Mouse (Mus musculus) liver, embryonic 11.5 days (tissue): Measurements from ENCODE around the gene Stx16. TPM values are rescaled to one million over a fixed set of nuclear protein-coding genes. Genes with fewer than 3 reads are reported as not detected.

Source experiments
- ATAC-seq: fragments of 200-750 bp; cut with Nextera tagmentation; replicated peaks from 2 replicates; pipeline ENCODE4 v1.8.0; 2017; ENCODE audit warnings: moderate number of reproducible peaks, mild to moderate bottlenecking, moderate TSS enrichment, moderate library complexity; ENCODE audit not compliant: low FRiP score
- DNase-seq: peaks from one replicate; pipeline ENCODE4 v3.0.0-alpha.2; 2017; ENCODE audit warnings: low spot score
- H3K27ac ChIP-seq: fragments of 300-500 bp; sonication (generic); 2 replicates; pipeline ENCODE4 v1.5.1; 2014; ENCODE audit warnings: mild to moderate bottlenecking, low read depth, low read length, control low read depth
- H3K27me3 ChIP-seq: fragments of 300-500 bp; sonication (generic); replicated peaks from 2 replicates; pipeline ENCODE4 v1.6.1; 2014; ENCODE audit warnings: low read length, mixed read lengths; ENCODE audit not compliant: control insufficient read depth, insufficient read depth
- H3K36me3 ChIP-seq: fragments of 300-500 bp; sonication (generic); 2 replicates; pipeline ENCODE4 v1.6.1; 2014; ENCODE audit warnings: mild to moderate bottlenecking, low read length, moderate library complexity, mixed read lengths; ENCODE audit not compliant: control insufficient read depth, insufficient read depth
- H3K4me1 ChIP-seq: fragments of 300-500 bp; sonication (generic); replicated peaks from 2 replicates; pipeline ENCODE4 v1.6.1; 2014; ENCODE audit warnings: low read length, mixed read lengths; ENCODE audit not compliant: control insufficient read depth, insufficient read depth
- H3K4me2 ChIP-seq: fragments of 300-500 bp; sonication (generic); 2 replicates; pipeline ENCODE4 v1.6.1; 2014; ENCODE audit warnings: mild to moderate bottlenecking, control low read depth, moderate library complexity
- H3K4me3 ChIP-seq: fragments of 300-500 bp; sonication (generic); 2 replicates; pipeline ENCODE4 v1.5.1; 2014; ENCODE audit warnings: low read depth, low read length, control low read depth
- H3K9ac ChIP-seq: fragments of 300-500 bp; sonication (generic); 2 replicates; pipeline ENCODE4 v1.6.1; 2014; ENCODE audit warnings: low read depth, low read length, control low read depth
- H3K9me3 ChIP-seq: fragments of 300-500 bp; sonication (generic); 2 replicates; pipeline ENCODE4 v1.6.1; 2016; ENCODE audit warnings: low read length, inconsistent platforms, mixed read lengths; ENCODE audit not compliant: control insufficient read depth
- WGBS: fragments of 180-500 bp; shearing (Covaris S2); extraction: QIAGEN DNeasy Blood & Tissue Kit; methylation state at CpG from one replicate; pipeline ENCODE4 v1.1.7; 2014; 5-methylcytosine and 5-hydroxymethylcytosine counted together
- polyA plus RNA-seq: library from polyadenylated mRNA; unstranded; fragments of >200 nt; fragmentation: Nextera tagmentation; extraction: Ambion mirVana; gene quantifications from 2 replicates; pipeline ENCODE4 v1.2.1, GENCODE M21; 2014

Gene Stx16
- polyA plus RNA-seq, 1 experiment from 2014 or later = 9.6 TPM

DNA sequence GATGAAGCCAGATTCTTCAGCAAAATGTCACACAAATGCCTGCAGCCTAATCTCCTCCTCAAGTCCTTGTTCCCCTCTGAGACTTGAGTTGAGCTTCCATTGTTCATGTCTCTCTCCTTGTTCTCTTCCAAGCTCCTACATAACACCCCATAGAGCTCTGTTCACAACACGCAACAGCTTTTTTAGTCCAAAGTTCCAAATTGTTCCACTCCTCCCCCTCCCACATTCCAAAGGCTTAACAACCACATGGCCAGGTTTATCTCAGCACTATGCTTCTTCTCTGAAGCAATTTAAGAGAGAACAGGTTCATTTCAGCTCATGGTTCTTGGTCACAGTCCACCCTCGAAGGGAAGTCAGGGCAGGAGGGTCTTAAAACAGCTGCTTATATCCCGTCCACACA, 18.4 kb upstream of the Stx16 start:
- Histone ChIP-seq H3K9ac (no peak overlapping the region), H3K4me3 (no peak overlapping the region), H3K4me1 (no peaks in the 10 kb centered on the region), H3K4me2 (no peak overlapping the region), H3K27ac (no peak overlapping the region), H3K36me3 (no peaks in the 10 kb centered on the region), H3K27me3 (no peaks in the 10 kb centered on the region), H3K9me3 (no peaks in the 10 kb centered on the region)
- 72% methylated on average over 3 of the region's 3 CpGs for WGBS
- no peak for ATAC-seq
- no peak for DNase-seq

GRCm38 (mm10) chr2:174058316-174058939, 17.7 kb upstream of the Stx16 start:
- no peak overlapping the region for H3K4me3 ChIP-seq
- WGBS = 73% methylated on average over 8 of the region's 8 CpGs
- no peak for DNase-seq
- H3K9ac ChIP-seq = no peak overlapping the region
- H3K27me3 ChIP-seq = no peaks in the 10 kb centered on the region
- H3K9me3 ChIP-seq = no peaks in the 10 kb centered on the region
- H3K4me2 ChIP-seq = no peak overlapping the region
- ATAC-seq = no peak
- no peaks in the 10 kb centered on the region for H3K36me3 ChIP-seq
- H3K27ac ChIP-seq = no peak overlapping the region
- H3K4me1 ChIP-seq = no peaks in the 10 kb centered on the region

DNA sequence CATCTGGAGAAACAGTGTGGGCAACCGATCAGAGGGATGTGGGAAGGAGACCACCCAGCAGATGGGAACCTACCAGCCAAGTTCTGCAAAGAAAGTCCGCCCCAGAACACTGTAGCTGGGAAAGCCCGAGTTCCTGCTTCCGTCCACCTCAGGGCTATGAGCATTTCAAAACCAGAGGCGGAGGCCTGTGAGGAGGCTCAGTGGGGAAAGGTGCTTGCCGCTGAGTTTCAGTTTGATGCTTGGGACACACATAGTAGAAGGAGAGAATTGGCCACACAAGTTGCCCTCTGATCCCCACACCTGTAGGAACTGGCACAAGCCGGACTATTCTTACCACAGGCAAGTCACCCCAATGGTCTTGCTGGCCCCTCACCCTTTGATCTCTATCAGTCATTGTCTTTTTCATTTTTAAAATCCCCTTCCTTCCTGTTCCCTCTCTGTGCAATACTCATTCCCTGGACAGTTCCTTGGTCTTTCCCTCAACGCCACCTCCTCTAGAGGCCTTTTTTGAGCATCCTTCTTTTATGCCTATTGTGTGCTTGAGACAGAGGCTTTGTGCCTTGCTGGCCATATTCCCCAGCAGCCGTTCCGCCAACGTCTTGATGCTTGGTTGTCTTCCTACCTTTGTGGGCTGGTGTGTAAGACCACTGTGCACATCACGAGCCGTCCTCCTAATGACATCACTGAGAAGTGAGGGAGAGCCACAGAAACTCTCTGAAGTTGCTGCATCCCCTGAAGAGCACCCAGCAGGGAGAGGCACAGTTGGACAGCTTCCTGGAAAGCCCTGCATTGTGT, 16.3 kb upstream of the Stx16 start:
- Histone ChIP-seq H3K4me2 (no peak overlapping the region), H3K9me3 (no peaks in the 10 kb centered on the region), H3K4me1 (no peaks in the 10 kb centered on the region), H3K27ac (no peak overlapping the region), H3K27me3 (no peaks in the 10 kb centered on the region), H3K4me3 (no peak overlapping the region), H3K9ac (no peak overlapping the region), H3K36me3 (no peaks in the 10 kb centered on the region)
- whole genome bisulfite sequencing = 89% methylated on average over 13 of the region's 13 CpGs
- ATAC-seq (no peak), DNase-seq (no peak)

- Histone ChIP-seq H3K4me3 (no peak overlapping the region), H3K36me3 (no peaks in the 10 kb centered on the region), H3K4me1 (no peaks in the 10 kb centered on the region), H3K27me3 (no peaks in the 10 kb centered on the region), H3K9me3 (no peaks in the 10 kb centered on the region), H3K9ac (no peak overlapping the region), H3K27ac (no peak overlapping the region), H3K4me2 (no peak overlapping the region)
- DNase-seq = no peak
- no peak for ATAC-seq
- 25% methylated on average over 2 of the region's 2 CpGs for WGBS
Observed at GRCm38 (mm10) chr2:174061219-174061618, 14.9 kb upstream of the Stx16 start.

DNA sequence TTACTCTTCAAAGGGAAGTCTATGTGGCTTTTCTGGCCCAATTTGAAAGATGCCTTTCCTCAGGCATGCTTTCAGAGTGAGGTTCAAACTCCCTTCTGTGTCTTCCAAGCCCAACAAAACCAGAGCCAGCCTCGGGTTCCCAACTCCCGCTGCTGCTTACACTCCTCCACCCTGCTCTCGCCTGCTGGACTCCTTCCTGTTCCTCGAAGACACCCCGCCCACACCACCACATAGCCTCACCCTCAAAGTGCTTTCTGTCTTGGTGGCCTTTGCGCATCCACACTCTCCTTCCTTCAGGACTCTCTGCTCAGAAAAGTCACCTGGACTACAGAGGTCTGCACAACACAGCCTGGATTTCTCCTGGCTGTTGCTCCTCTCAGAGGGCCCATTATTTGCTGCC, 13.0 kb upstream of the Stx16 start:
- no peak for ATAC-seq

GRCm38 (mm10) chr2:174063527-174064211, 12.4 kb upstream of the Stx16 start:
- Histone ChIP-seq H3K4me2 (no peak overlapping the region), H3K4me1 (no peaks in the 10 kb centered on the region), H3K4me3 (no peak overlapping the region), H3K9ac (no peak overlapping the region), H3K27ac (no peak overlapping the region), H3K27me3 (no peaks in the 10 kb centered on the region), H3K36me3 (no peaks in the 10 kb centered on the region), H3K9me3 (no peaks in the 10 kb centered on the region)
- ATAC-seq (0 out of 2 replicates have a peak, but pooled peaks have one; percentile 11), DNase-seq (no peak)
- WGBS = 59% methylated on average over 9 of the region's 9 CpGs

More for the DNA sequence above, 13.0 kb upstream of the Stx16 start:
- 55% methylated on average over 6 of the region's 6 CpGs for WGBS
- H3K9ac ChIP-seq = no peak overlapping the region
- no peaks in the 10 kb centered on the region for H3K36me3 ChIP-seq
- H3K27me3 ChIP-seq = no peaks in the 10 kb centered on the region
- no peaks in the 10 kb centered on the region for H3K4me1 ChIP-seq
- H3K4me2 ChIP-seq = no peak overlapping the region
- no peaks in the 10 kb centered on the region for H3K9me3 ChIP-seq
- DNase-seq = no peak
- no peak overlapping the region for H3K27ac ChIP-seq
- H3K4me3 ChIP-seq = no peak overlapping the region

- H3K9me3 ChIP-seq = no peaks in the 10 kb centered on the region
- WGBS = 82% methylated on average over 6 of the region's 6 CpGs
- no peak for ATAC-seq
Observed at GRCm38 (mm10) chr2:174067793-174068419, 8.2 kb upstream of the Stx16 start.

GRCm38 (mm10) chr2:174069532-174070049, 6.5 kb upstream of the Stx16 start:
- ATAC-seq (no peak), DNase-seq (no peak)
- Histone ChIP-seq H3K9ac (no peak overlapping the region), H3K4me3 (no peak overlapping the region), H3K4me2 (no peak overlapping the region), H3K9me3 (no peaks in the 10 kb centered on the region), H3K27me3 (no peaks in the 10 kb centered on the region), H3K36me3 (no peaks in the 10 kb centered on the region), H3K27ac (no peak overlapping the region), H3K4me1 (0 out of 2 replicates have a peak, but pooled peaks cover 3% of the 10 kb centered on the region)
- WGBS = 60% methylated on average over 3 of the region's 3 CpGs

More at GRCm38 (mm10) chr2:174067793-174068419, 8.2 kb upstream of the Stx16 start:
- H3K4me3 ChIP-seq = no peak overlapping the region
- 0 out of 2 replicates have a peak, but pooled peaks cover 3% of the 10 kb centered on the region for H3K4me1 ChIP-seq
- H3K27ac ChIP-seq = no peak overlapping the region
- no peaks in the 10 kb centered on the region for H3K36me3 ChIP-seq
- H3K4me2 ChIP-seq = no peak overlapping the region
- H3K27me3 ChIP-seq = no peaks in the 10 kb centered on the region
- no peak overlapping the region for H3K9ac ChIP-seq
- DNase-seq = no peak
